Mouse (Mus musculus): ENCODE measurements around the gene Zfp280b.
"Not testable (repeated sequence)": the region's sequence is repeated elsewhere in the genome, so short reads cannot be mapped to it uniquely, and the experiment has no call there.

The Zfp280b gene

GRCm38 (mm10) chr10:76031511-76032401 is 694 bp upstream of the Zfp280b start:
- no peak for DNase-seq (ENCODE audit: low read depth)

- DNase-seq (ENCODE audit: low read depth), result peak; percentile 26
These were observed 637 bp downstream of the Zfp280b start for GRCm38 (mm10) chr10:76033119-76033455.

GRCm38 (mm10) chr10:76034001-76034600 is 1.7 kb downstream of the Zfp280b start:
- DNase-seq (ENCODE audit: low read depth), result no peak

GRCm38 (mm10) chr10:76035277-76035676 is 2.8 kb downstream of the Zfp280b start:
- no peak for DNase-seq (ENCODE audit: low read depth)

GRCm38 (mm10) chr10:76036962-76037361 is 4.5 kb downstream of the Zfp280b start:
- DNase-seq (ENCODE audit: low read depth), result no peak

- DNase-seq (ENCODE audit: low read depth), result no peak
These were observed 12.9 kb downstream of the Zfp280b start for GRCm38 (mm10) chr10:76045343-76045742.

GRCm38 (mm10) chr10:76046754-76047153 is 14.3 kb downstream of the Zfp280b start:
- DNase-seq (ENCODE audit: low read depth), result no peak

- DNase-seq (ENCODE audit: low read depth), result no peak
These were observed 14.9 kb downstream of the Zfp280b start for GRCm38 (mm10) chr10:76047182-76047869.

GRCm38 (mm10) chr10:76048967-76049366 is 16.5 kb downstream of the Zfp280b start:
- no peak for DNase-seq (ENCODE audit: low read depth)

- no peak for DNase-seq (ENCODE audit: low read depth)
These were observed 19.4 kb downstream of the Zfp280b start for GRCm38 (mm10) chr10:76051860-76052259.

- no peak for DNase-seq (ENCODE audit: low read depth)
These were observed 30.0 kb downstream of the Zfp280b start for GRCm38 (mm10) chr10:76062439-76062838.

GRCm38 (mm10) chr10:76067674-76068613 is 35.5 kb downstream of the Zfp280b start:
- DNase-seq (ENCODE audit: low read depth), result no peak

GRCm38 (mm10) chr10:76072080-76072479 is 39.6 kb downstream of the Zfp280b start:
- DNase-seq (ENCODE audit: low read depth), result peak; percentile 5

GRCm38 (mm10) chr10:76077008-76077407 is 44.6 kb downstream of the Zfp280b start:
- not testable (repeated sequence) for DNase-seq (ENCODE audit: low read depth)

All from 416B (cell line).